Mouse (Mus musculus) 3134 (cell line): ENCODE results near the gene Slc4a3.

Experiments
- DNase-seq: peaks from one replicate; pipeline ENCODE4 v3.0.0-alpha.2; 2011; ENCODE audit warnings: low spot score; ENCODE audit not compliant: insufficient read length; ENCODE audit errors: extremely low read depth

Gene Slc4a3

DNA sequence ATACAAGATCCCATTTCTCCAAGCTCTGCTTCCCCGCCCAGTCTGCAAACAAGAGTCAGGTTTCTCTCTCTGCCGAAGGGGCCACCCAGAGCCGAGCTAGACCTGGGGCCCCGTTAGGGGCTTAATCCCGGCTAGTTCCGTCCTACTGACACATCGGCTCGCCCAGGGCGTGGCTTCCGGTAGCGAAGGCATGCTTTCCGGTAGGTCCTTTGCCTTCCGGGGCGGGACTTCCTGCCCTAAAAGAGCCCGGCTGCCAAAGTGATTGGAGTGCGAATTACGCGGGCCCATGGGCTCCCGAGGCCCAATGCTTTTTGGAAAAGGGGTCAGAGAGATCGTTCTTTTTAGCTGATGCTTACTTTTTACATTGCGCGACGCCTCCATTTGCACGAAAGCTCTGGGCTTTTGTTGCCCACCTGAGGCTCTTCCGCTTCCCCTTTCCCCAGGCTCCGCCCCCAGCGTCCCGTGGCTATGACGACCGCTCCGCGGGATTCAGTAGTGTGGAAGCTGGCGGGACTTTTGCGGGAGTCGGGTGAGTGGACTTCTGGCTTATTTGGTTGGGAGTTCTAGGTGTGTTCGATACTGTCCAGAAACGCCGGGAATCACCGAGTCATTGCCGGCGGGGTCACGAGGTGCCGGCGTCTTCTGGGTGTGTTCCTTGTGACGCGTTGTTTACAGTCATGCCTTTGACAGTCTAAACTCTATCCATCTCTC is 24.6 kb upstream of the Slc4a3 start, which contains the start of gene Stk11ip:
Gene Stk11ip (plus strand): TSS at position 209 of the 711 bp plus-strand sequence.
- DNase-seq, result peak; percentile 90

DNA sequence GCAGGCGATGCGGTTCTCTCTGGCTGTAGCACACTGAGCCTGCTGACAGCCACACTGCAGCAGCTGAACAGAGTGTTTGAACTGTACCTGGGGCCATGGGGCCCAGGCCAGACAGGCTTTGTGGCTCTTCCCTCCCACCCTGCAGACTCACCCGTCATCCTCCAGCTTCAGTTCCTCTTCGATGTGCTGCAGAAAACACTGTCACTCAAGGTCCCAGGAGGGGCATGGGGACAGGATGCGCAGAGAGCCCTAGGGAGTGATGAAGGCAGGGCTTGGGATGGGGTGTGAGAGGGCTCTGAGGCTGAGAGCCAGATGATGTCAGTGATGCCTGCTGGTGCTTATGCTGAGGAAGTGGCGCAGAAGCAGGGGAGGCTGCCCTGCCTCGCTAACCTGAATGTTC is 21.4 kb upstream of the Slc4a3 start:
- no peak for DNase-seq

DNA sequence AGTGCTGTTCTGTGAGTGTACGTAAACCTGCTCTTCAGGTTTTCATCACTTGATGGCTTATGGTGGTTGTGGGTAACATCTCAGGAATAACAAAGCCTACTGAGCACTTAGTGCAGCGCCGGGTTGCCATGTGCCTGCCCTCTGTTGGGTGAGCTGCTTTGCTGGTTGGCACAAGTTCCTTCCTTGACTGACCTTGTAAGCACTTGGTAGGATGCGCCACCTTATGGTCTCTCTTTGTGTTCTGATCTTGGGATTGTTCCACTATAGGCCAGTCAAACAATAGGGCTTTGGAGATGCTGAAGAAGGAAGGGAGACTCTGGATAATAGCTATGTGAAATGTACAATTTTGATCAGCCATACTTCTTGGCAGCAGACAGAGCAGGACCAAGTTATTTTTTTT is 15.5 kb upstream of the Slc4a3 start:
- DNase-seq, result no peak

DNA sequence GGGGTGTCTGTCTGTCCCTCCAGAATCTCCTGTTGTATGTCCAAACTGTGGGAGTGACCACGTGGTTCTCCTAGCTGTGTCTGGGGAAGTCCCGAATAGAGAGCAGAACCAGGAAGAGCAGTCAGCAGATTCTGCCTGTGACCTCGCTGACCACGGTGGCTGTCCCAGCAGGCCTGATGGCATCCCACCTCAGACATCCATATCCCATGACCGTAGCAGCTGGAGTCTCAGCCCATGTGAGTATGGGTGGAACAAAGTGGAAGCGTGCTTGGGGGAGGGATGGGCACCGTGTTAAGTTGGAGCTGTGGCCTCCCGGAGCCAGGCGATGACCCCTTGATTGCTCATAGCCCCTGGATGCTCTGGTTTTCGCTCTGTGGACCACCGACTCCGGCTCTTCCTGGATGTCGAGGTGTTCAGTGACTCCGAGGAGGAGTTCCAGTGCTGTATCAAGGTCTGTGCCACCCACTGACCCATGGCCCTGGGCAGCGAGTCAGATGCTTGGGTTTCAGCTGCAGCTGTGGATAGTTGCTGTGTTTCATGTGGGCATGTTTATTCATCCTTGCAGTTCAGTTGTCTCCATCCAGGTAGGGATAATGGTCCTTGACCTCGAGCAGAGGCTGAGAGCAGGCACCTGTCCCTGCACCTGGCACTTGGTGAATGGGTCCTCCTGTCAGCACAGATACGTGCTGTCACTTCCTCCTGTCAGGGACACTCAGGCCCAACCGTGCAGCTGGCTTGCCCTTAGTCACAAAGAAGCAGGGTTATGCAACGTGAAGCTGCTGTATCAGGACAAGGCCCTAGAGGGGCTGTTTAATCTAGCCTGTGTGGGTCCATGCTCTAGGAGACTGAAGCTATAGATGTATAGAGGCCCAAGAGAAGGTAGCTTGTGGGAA is 13.5 kb upstream of the Slc4a3 start:
- no peak for DNase-seq

DNA sequence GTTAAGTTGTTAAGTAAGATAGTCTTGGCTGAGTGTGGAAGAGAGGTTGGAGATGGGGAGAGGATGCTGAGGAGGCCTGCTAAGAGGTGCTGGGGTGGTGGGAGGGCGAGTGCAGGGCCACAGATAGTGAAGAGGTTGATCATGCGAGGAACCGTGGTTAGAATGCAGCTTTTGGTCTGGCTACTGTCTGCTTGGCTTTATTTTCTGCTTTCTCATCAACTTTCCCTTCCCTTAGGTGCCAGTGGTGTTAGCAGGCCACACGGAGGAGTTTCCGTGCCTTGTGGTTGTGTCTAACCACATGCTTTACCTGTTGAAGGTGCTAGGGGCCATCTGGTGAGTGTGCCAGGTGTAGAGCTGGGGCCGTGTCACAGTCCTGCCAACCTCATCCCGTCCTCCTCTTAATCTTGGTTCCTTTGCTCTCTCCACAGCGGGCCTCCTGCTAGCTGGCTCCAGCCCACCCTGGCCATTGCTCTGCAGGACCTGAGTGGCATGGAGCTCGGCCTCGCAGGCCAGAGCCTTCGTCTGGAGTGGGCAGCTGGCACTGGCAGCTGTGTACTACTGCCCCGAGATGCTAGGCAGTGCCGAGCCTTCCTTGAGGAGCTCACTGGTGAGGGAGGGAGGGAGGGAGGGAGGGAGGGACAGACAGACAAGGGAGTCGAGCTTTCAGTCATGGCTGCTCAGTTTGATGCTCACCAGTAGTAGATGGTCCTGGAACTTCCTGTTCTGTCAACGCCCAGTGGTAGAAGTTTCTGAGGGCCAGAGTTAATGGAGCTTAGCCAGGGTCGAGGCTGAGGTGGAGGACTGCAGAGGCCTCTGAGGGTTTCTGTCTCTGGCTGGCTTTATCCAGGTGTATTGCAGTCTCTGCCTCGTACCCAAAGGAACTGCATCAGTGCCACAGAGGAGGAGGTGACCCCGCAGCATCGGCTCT is 12.5 kb upstream of the Slc4a3 start:
- DNase-seq, result no peak

DNA sequence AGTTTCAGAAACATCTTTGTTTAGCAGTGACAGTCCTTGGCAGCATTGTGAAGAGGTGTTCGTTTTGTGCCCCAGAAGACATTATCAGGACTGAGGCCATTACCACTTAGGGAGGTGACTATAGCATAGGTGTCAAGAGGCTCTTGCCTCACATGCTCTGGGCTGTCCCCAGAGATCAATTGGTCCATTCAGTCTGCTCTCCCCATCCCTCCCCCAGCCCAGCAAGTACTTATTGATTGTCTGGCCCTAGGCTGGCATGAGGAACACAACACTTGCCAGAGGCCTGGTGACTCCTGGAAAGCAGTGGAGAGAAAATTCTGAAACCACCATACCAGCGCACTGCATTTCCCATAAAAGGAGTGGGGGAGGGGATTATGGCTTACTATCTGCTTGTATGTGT is 8.5 kb upstream of the Slc4a3 start:
- DNase-seq, result no peak

DNA sequence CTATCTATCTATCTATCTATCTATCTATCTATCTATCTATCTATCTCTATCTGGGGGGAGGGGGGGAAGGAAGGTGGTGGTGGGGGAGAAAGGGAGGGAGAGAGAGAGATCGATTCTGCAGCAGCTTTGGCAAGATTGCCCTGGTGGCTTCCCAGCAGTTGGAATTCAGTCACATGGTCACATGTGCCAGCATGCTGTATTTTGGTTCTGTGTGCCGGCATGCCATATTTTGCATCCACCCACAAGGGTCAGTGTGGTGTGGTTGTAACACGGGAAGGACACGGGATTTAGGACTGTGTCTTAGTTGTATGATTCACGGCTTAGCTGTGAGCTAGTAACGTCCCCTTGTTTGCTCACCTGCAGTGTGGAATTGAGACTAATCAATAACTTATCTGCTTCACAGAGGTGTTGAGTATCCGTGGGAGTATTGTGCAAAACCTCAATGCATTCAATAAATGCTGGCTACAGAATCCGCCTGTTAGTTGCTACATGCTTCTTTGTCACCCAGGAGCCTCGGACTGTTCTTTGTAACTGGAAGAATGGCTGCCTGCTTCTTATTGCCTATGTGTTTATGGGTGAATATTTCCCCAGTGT is 7.4 kb upstream of the Slc4a3 start:
- DNase-seq, result no peak

DNA sequence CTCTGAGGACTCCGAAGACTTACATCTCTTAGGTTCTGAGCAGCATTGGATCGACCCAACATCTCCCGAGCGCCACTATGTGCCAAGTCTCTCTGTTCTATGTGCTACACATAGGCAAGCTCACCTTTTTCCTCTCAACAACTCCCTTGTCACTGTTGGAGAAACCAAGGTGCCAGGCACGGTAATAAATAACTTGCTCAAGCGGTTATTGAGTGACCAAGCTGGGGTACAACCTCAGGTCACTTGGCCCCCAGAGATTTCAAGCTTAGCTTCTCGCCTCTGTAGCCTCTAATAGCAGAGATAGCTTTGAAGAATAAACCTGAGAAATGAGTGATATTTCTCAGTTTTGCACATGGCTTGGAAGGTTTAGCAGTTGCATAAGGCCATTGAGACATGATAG is 4.6 kb upstream of the Slc4a3 start:
- DNase-seq, result no peak

DNA sequence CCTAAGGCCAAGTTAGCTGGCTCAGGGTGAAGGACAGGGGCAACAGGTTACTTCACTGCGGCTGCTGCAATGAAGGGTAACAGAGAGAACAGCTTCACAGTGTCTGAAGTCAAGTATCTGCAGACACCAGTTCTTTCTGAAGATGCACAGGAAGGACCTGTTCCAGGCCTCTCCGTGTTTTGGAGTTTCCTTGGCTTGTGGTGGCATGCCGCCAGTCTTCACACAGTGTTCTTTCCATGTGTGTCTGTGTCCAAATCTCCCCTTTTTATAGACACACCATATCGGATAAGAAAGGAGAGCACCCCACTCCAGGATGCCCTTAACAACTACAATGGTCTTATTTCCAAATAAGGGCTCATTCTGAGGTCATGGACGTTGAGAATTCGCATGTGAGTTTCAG is 1.7 kb upstream of the Slc4a3 start:
- no peak for DNase-seq

DNA sequence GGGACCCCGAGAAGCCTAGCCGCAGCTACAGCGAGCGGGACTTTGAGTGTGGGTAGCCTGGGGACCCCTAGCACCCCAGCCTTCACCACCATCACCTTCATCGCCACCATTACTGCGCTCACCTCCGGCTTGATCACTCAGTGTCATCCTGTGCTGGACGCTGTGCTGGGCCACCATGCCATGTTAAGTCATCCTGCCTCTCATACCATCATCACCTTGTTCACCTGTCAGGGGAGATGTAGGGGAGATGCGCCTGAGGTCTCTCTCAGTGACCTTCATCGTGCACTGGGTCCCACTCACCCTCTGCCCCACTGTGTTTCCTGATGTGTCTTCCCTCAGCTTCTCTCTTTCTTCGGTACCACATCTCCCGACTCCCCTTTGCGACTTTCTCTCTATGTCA is 1.3 kb downstream of the Slc4a3 start:
- DNase-seq, result no peak

DNA sequence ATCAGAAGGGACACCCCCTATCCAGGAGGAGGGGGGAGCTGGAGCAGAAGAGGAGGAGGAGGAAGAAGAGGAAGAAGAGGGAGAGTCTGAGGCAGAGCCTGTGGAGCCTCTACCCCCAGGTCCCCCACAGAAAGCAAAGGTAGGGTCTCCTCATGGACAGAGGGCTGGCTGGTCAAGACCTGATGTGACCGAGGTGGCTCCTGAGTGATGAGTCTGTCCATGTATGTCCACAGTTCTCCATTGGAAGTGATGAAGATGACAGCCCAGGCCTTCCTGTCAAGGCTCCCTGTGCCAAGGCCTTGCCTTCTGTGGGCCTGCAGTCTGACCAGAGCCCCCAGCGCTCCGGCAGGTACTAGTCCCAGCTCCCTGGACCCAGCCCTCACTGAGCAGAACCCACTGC is 2.0 kb downstream of the Slc4a3 start:
- DNase-seq, result no peak

DNA sequence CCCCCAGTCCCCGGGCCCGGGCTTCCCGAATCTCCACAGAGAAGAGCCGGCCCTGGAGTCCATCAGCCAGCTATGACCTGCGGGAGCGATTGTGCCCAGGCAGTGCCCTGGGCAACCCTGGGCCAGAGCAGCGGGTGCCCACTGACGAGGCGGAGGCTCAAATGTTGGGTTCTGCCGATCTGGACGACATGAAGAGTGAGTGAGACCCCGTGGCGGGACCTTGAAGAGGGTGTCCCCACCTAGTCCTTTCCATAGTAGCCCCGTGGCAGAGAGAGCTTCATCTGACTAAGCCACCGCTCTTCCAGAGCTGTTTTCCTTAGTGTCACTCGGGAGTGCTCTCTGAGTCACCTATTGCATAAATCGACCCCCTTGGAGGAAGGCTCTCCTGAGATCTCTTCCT is 2.8 kb downstream of the Slc4a3 start:
- DNase-seq, result no peak

DNA sequence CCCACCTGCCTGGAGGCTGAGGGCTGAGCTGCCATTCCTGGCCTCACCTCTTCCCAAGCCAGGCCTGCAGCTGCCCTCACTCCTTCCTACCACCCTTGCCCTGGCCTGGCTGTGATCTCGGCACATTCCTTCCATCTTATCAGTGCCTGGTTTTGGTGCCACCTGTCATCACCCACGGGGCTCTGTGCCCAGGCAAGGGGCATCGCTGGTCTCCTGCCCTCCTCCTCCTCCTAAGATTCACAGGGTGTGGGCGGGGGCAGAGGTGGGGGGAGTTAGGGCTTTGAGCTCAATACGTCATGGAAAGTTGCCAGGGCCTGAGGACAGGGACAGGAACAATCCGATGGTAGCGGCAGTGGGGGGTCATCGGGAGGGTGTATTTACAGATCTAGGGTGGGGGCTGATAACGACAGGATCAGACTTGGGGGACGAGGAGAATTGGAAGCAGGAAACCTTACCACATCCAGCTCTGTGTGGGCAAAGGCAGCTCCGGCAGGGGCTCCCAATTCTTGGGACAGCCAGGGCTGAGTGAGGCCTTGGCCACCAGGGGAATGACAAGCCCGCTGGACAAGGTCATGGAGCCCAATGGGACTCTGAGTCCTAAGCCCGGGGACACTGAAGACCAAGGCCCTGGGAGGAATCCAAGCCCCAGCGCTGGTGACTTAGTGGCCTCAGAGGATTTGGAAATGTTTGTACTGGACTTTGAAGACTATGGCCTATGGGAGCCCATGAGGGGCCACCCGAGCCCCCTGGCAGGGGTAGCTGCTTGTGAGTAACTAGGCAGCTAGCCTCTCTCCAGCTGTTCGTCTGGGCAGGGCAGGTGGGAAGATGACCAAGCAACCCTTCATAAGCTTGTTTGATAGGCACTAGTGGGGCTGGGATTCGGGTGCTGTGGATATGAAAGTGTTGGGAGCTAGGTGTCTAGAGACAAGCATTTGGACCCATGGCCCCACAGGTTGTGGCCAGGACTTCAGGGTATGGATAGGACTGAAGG is 3.5 kb downstream of the Slc4a3 start:
- no peak for DNase-seq

DNA sequence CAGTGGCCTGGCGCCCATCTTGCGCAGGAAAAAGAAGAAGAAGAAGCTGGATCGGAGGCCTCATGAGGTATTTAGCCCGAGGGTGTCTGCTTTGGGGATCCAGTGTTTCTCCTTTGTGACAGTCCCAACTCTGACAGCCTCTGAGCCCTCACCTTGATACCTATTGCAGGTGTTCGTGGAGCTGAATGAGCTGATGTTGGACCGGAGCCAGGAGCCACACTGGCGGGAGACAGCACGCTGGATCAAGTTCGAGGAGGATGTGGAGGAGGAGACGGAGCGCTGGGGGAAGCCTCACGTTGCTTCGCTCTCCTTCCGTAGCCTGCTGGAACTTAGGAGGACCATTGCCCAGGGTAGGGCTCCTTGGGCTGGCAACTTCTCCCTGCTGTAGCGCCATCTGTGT is 4.5 kb downstream of the Slc4a3 start:
- DNase-seq, result no peak

DNA sequence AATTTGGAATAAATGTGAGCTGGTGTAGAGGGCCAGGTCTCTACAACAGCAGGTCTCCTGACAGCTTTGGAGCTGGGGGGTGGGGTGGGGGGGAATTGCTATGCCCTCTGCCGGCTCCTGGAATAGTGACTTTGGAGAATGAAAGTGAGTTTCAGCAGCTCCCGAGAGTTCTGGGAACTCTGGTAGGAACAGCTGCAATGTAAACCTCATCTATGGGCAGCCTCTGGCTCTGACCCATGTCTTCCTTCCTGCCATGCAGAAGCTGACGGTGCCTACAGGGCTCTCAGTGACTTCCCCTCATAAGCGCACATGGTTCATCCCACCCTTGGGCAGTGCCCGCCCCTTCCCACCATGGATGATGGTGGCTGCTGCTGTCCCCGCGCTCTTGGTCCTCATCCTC is 9.6 kb downstream of the Slc4a3 start:
- no peak for DNase-seq

DNA sequence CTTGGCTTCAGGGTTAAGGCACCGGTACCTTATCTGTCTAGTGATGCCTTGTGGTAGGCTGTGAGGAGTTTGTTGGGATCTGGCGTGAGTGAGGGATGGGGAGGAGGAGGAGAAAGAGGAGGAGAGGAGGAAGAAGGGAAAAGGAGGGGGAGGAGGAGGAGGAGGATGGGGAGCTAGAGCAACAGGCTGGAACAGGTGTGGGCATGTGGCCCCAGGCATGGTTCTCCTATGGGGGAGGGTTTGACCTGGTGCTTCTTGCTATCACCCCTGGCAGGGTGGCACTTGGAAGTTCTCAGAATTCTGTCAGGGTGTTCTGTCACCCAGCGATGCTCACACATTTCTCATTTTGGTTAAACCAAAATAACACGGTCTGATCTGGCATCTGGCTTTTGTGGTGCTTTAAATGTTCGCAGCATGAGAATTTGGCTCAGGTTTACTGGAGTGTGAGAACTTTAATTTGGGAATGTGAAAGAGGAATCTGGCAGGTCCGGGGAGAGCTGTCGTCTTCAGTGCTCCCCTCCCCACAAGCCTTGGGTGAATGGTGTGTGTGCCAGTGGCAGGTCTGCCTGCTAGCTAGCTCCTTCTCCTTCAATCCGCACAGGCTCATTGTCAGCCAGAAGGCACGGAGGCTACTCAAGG is 10.2 kb downstream of the Slc4a3 start:
- no peak for DNase-seq

DNA sequence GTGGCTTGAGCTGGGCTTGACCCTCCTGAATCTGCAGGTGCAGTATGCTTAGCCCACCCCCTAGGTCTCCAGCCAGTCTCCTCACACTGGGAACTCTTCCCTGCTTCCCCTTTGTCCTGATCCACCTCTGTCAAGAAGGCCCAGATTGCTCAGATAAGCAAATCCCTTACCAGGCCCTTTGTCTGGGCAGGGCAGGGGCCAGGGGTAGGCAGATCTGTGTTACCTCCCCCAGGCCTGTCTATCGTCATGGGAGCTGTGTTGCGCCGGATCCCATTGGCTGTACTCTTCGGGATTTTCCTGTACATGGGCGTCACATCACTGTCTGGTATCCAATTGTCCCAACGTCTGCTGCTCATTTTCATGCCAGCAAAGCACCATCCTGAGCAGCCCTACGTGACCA is 11.0 kb downstream of the Slc4a3 start:
- no peak for DNase-seq

DNA sequence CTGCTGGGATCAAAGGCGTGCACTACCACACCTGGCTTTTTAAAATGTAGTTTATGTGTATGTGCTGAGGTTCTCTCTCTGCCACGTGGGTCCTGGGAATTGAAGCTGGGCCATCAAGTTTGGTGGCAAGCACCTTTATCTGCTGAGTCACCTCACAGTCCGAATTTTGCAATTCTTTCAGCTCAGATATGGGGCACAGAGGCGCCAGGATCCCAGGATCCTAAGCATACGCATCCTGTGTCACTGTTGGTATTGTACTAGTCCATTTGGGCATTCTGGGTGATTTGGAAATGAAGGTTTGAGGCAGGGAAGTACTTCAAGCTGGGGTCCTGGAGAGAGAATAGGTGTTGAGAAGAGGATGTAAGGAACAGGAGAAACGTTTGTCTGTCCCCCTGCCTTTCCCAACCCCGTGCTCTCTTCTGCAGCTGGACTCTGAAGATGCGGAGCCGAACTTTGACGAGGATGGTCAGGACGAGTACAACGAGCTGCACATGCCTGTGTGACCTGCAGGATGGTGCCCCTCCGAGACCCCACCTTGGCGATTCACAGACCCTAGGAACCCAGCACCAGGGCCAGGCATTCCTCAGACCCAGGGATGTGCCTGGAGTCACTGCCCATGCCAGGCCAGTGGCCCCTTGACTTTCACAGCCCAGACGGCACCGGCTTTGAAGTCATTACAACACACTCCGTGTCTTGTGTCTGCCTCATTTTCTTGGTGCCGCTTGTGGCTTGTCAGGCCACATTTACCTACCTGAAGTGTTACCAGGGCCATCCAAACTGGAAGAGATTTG is 12.5 kb downstream of the Slc4a3 start:
- DNase-seq, result no peak
